Mouse (Mus musculus) spleen, postnatal 4 days (tissue): ENCODE measurements at regions not wholly inside any gene's neighbourhood (a gene's known extent, or its start where the extent isn't known, plus 50 kb on each side); places are given as distances from the start of the nearest gene placed in this dataset.

ENCODE experiments used
- DNase-seq, 2 experiments: peaks; one replicate each; pipeline ENCODE4 v3.0.0; 2022; ENCODE audit warnings: low spot score in 2 of 2

DNA sequence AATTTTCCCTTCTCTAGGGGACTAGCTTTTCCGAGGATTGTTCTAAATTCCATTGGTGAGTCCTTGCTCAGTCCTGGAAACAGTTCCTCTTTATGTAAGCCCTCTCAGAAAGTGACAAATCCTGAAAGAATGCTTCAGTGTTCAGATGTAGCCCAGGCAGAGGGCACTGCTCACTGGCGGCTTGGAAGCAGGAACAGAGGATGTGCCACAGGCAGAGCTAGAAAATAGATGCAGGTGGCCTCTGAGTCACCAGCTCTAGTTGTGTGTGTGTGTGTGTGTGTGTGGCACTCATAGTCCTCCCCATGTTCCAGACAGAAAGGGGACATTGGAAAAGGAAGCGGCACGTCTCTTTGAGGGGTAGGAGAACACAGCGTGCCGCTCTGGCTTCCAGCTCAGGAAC lies 52.5 kb upstream of the Ampd3 start:
- no peak for DNase-seq

DNA sequence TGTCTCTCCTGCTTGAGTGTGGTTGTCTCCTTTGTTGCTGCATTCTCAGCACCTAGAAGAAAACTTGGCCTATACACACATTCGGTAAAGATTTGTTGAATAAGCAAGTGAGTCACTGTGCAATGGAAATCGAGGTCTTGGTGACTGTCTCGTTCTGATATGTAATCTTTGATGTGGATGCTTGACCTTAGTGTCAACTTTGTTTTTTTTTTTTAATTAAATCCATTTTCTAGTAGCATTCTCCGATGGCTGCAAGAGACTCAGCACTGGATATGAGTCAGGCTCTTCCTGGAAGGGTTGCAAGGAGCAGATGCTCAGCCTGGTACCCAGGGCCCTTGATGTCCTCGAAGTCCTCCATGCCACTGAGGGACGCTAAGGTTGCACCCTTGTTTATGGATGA lies 50.9 kb upstream of the Ampd3 start:
- DNase-seq: no peak
